Mouse (Mus musculus): ENCODE data around the gene Usp30. TPM values are rescaled to one million over a fixed set of nuclear protein-coding genes. Genes with fewer than 3 reads are reported as not detected.

Gene Usp30
- total and polyA plus RNA-seq, 3 experiments: 12.8 to 21.1 TPM; not detected in 1

- peaks cover 9% of the 10 kb centered on the region in 2 experiments for H3K27me3 ChIP-seq (ENCODE audit: control insufficient read depth in 1 of 2, insufficient read depth in 2 of 2, low read length in 2 of 2)
- H3K4me3 ChIP-seq (ENCODE audit: control insufficient read depth in 1 of 2, insufficient read depth in 1 of 2, low read depth in 2 of 2, low read length in 2 of 2): no peak within 1 kb of the TSS
- H3K79me2 ChIP-seq (ENCODE audit: control insufficient read depth, insufficient read depth, low read length, poor library complexity): no peaks in the 10 kb centered on the region
- no peak within 1 kb of the TSS for H3K9ac ChIP-seq (ENCODE audit: control insufficient read depth, low read depth, low read length, poor library complexity, severe bottlenecking)
- no peak within 1 kb of the TSS for H3K27ac ChIP-seq (ENCODE audit: control insufficient read depth, low read depth, low read length)
- H3K4me1 ChIP-seq (ENCODE audit: control insufficient read depth in 1 of 2, insufficient read depth in 2 of 2, low read length in 2 of 2): no peaks in the 10 kb centered on the region
- H3K9me3 ChIP-seq (replicated peaks; ENCODE audit: insufficient read depth, low read length): no peaks in the 10 kb centered on the region
- no peaks in the 10 kb centered on the region for H3K36me3 ChIP-seq (ENCODE audit: control insufficient read depth in 1 of 2, insufficient read depth in 2 of 2, low read length in 2 of 2)
- TF ChIP-seq UBTF (IDR thresholded peaks at IDR 0.05; ENCODE audit: borderline replicate concordance, insufficient read depth, low read depth, low read length) (no peak), USF1 (IDR thresholded peaks at IDR 0.05; ENCODE audit: low read depth, low read length) (no peak)
- DNase-seq (ENCODE audit: low read depth, low spot score): no peak
These were observed 26.0 kb downstream of the Usp30 start, which contains the start of gene Svop for GRCm38 (mm10) chr5:114091057-114091807. Gene Svop (minus strand): TSS chr5:114091570.

- peaks cover 9% of the 10 kb centered on the region for H3K79me2 ChIP-seq (ENCODE audit: control insufficient read depth, insufficient read depth, low read length, poor library complexity)
- no peaks in the 10 kb centered on the region for H3K9me3 ChIP-seq (replicated peaks; ENCODE audit: insufficient read depth, low read length)
- no peak overlapping the region for H3K27ac ChIP-seq (ENCODE audit: control insufficient read depth, low read depth, low read length)
- H3K9ac ChIP-seq (ENCODE audit: control insufficient read depth, low read depth, low read length, poor library complexity, severe bottlenecking): peak overlapping the region; percentile 92
- peak overlapping the region; percentile 3 to 80 for H3K4me3 ChIP-seq (ENCODE audit: control insufficient read depth in 1 of 2, insufficient read depth in 1 of 2, low read depth in 2 of 2, low read length in 2 of 2)
- peaks cover 0 to 4% of the 10 kb centered on the region in 2 experiments; a peak in 2 of 4 replicates for H3K36me3 ChIP-seq (ENCODE audit: control insufficient read depth in 1 of 2, insufficient read depth in 2 of 2, low read length in 2 of 2)
- DNase-seq (ENCODE audit: low read depth, low spot score): peak; percentile 94
- peaks cover 0 to 7% of the 10 kb centered on the region in 2 experiments; a peak in 1 of 4 replicates for H3K4me1 ChIP-seq (ENCODE audit: control insufficient read depth in 1 of 2, insufficient read depth in 2 of 2, low read length in 2 of 2)
- 0 out of 4 replicates have a peak, but pooled peaks cover 0 to 2% of the 10 kb centered on the region in 2 experiments for H3K27me3 ChIP-seq (ENCODE audit: control insufficient read depth in 1 of 2, insufficient read depth in 2 of 2, low read length in 2 of 2)
- TF ChIP-seq BHLHE40 (IDR thresholded peaks at IDR 0.05; ENCODE audit: borderline replicate concordance, low read depth, low read length) (no peak), RAD21 (IDR thresholded peaks at IDR 0.05; ENCODE audit: low read depth, low read length) (no peak), POLR2AphosphoS5 (IDR thresholded peaks at IDR 0.05; ENCODE audit: borderline replicate concordance, low read depth, low read length) (no peak), ZC3H11A (IDR thresholded peaks at IDR 0.05; ENCODE audit: low read depth, low read length) (no peak), USF2 (IDR thresholded peaks at IDR 0.05; ENCODE audit: borderline replicate concordance in 1 of 2, insufficient read depth in 1 of 2, low read depth in 1 of 2, low read length in 2 of 2) (no peak), EP300 (IDR thresholded peaks at IDR 0.05; ENCODE audit: low read depth in 1 of 2, low read length in 2 of 2) (no peak), POLR2A (IDR thresholded peaks at IDR 0.05; ENCODE audit: control insufficient read depth in 1 of 2, insufficient read depth in 1 of 2, low read depth in 1 of 2, low read length in 2 of 2, poor library complexity in 1 of 2) (peak; percentile 35 to 52; a peak in 1 of 4 replicates), CHD2 (IDR thresholded peaks at IDR 0.05; ENCODE audit: low read length) (no peak), ZNF384 (IDR thresholded peaks at IDR 0.05; ENCODE audit: low read depth, low read length) (no peak), MAFK (IDR thresholded peaks at IDR 0.05; ENCODE audit: borderline replicate concordance, low read depth, low read length) (no peak), MXI1 (IDR thresholded peaks at IDR 0.05; ENCODE audit: low read depth, low read length) (peak; percentile 83), ZKSCAN1 (IDR thresholded peaks at IDR 0.05; ENCODE audit: low read depth, low read length) (no peak), MYC (IDR thresholded peaks at IDR 0.05; ENCODE audit: low read depth, low read length) (no peak), CTCF (IDR thresholded peaks at IDR 0.05 in 2 of 3, conservative IDR thresholded peaks at IDR 0.05 in 1 of 3; ENCODE audit: control insufficient read depth in 1 of 3, insufficient read depth in 1 of 3, low read depth in 2 of 3, low read length in 3 of 3, poor library complexity in 1 of 3, severe bottlenecking in 1 of 3) (0 out of 6 replicates have a peak, but pooled peaks of 1 of the 3 experiments have one; percentile 7), UBTF (IDR thresholded peaks at IDR 0.05; ENCODE audit: borderline replicate concordance, insufficient read depth, low read depth, low read length) (peak; percentile 86; the same call in 1 of the 2 replicates), SMC3 (IDR thresholded peaks at IDR 0.05; ENCODE audit: low read depth, low read length) (no peak), RCOR1 (IDR thresholded peaks at IDR 0.05; ENCODE audit: low read depth, low read length) (0 out of 2 replicates have a peak, but pooled peaks have one; percentile 6), ETS1 (IDR thresholded peaks at IDR 0.05; ENCODE audit: low read depth, low read length) (no peak), ELF1 (IDR thresholded peaks at IDR 0.05; ENCODE audit: low read depth, low read length) (peak; percentile 72), MAX (IDR thresholded peaks at IDR 0.05; ENCODE audit: low read length) (no peak), MEF2A (IDR thresholded peaks at IDR 0.05; ENCODE audit: extremely low read depth, insufficient replicate concordance, low read depth, low read length, poor library complexity, severe bottlenecking) (no peak), CHD1 (IDR thresholded peaks at IDR 0.05; ENCODE audit: low read depth, low read length) (no peak), POLR2AphosphoS2 (IDR thresholded peaks at IDR 0.05; ENCODE audit: low read length) (no peak), NELFE (IDR thresholded peaks at IDR 0.05; ENCODE audit: low read depth, low read length) (peak; percentile 32), TCF12 (IDR thresholded peaks at IDR 0.05; ENCODE audit: low read depth, low read length) (peak; percentile 76), GABPA (IDR thresholded peaks at IDR 0.05; ENCODE audit: low read depth, low read length) (no peak)
These were observed 34.6 kb downstream of the Usp30 start for GRCm38 (mm10) chr5:114099709-114100389.

All from MEL (cell line).